Mouse (Mus musculus): ENCODE data around the gene Ggcx. TPM values are rescaled to one million over a fixed set of nuclear protein-coding genes. Genes with fewer than 3 reads are reported as not detected.
"Not testable (repeated sequence)": the region's sequence is repeated elsewhere in the genome, so short reads cannot be mapped to it uniquely, and the experiment has no call there.

Ggcx gene
- polyA plus RNA-seq, 3 experiments from 2014 or later, result 5.6 to 6.5 (median 5.9) TPM

DNA sequence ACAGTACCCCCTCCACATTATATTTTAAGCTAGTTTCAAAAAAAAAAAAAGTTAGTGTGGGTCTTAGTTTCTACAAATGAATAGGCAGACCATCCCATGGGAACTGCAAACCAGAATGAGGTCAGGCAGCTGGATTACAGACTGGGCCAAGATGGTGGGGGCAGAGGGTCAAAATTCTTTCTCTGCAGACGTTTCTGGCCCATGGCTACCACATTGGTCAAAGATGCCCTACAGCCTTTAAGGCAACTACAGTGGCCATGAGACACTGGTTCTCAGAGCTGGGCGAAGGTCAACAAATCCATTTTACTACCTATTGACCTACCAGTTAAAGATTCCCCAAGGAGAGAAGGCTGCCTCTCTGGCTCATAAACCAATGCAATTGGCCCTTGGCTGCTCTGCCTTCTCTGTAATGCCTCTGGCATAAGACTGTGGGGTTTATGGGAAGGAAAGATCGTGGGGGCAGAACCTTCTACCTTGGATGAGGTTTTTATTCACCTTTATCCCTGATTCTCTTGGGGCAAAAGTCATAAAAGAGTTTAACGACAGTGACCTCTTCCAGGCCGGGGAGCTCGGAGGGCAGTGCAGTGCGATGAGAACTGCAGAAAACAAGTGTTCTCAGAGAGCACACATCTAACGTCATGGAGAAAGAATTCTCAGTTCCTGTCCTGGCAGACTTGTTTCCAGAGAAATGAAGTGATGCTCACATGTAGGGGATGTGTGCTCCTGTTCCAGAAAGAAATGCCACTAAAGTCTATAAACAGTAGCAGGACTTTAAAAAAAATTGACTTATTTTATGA lies 51.5 kb downstream of the Ggcx start:
- ATAC-seq, result no peak

DNA sequence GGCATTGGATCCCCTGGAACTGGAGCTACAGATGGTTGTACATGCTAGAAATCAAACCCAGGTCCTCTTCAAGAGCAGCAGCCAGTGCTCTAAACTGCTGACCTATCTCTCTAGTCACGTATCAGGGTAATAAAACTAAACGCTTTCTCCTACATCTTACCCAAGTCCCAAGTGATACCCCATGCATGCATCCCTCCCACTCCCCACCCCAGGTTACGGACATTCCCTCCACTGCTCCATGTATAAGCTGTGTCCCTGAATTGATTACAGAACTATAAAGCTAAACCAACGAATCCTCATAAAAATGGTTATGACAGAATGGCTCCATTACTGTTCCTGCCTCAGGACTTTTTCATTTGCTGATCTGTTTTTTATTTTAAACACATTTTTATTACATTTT lies 52.1 kb downstream of the Ggcx start:
- ATAC-seq, result no peak

GRCm38 (mm10) chr6:72473264-72474041 lies 59.3 kb downstream of the Ggcx start:
- ATAC-seq, result no peak

GRCm38 (mm10) chr6:72475221-72475985 lies 61.3 kb downstream of the Ggcx start:
- ATAC-seq, result no peak

GRCm38 (mm10) chr6:72476836-72477235 lies 62.7 kb downstream of the Ggcx start:
- no peak for ATAC-seq

DNA sequence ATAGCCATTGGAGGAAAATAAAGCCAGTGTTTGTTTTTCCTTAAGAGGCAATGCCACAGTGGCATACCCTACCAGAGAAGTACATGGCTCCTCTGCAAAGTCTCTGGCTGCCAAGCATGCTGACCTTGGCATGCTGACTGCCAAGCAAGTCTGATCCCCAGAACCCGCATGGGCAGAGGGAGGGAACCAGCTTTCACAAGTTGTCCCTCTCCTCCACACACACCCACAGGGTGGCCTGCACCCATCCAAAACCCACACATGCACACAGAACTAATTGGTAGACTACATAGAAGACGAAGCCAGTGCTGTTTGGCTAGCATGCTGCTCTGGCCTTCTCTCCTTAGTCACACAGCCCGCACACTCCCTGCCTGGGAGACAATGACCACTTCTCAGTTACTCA lies 63.5 kb downstream of the Ggcx start:
- no peak for ATAC-seq

GRCm38 (mm10) chr6:72478691-72479090 lies 64.6 kb downstream of the Ggcx start:
- not testable (repeated sequence) for ATAC-seq

- no peak for ATAC-seq
Measured at GRCm38 (mm10) chr6:72479645-72480421, 65.7 kb downstream of the Ggcx start.

GRCm38 (mm10) chr6:72480422-72480702 lies 66.3 kb downstream of the Ggcx start:
- no peak for ATAC-seq

Other genes with a start within 250 kb of the Ggcx start
- not detected for gene Atoh8, start 178.7 kb upstream of the Ggcx start, polyA plus RNA-seq (2017; shearing (Covaris generic))
- gene Sftpb, start 109.7 kb upstream of the Ggcx start, polyA plus RNA-seq (2017; shearing (Covaris generic)), result not detected
- 10 to 100 TPM; 16.5 to 26.1 (median 20.8) TPM for gene Usp39, start 69.1 kb upstream of the Ggcx start, polyA plus RNA-seq (2017; shearing (Covaris generic))
- gene 0610030E20Rik, start 67.0 kb upstream of the Ggcx start, polyA plus RNA-seq (2017; shearing (Covaris generic)), result 10 to 100 TPM; 18.2 to 25.5 (median 19.7) TPM
- 1 to 10 TPM in 1 of 3 experiments, under 1 TPM in 2; 0.57 to 1.1 (median 0.67) TPM for gene Tmem150a, start 58.9 kb upstream of the Ggcx start, polyA plus RNA-seq (2017; shearing (Covaris generic))
- 100 to 1,000 TPM; 107 to 150 (median 144) TPM for gene Rnf181, start 47.4 kb upstream of the Ggcx start, polyA plus RNA-seq (2017; shearing (Covaris generic))
- 10 to 100 TPM; 67.7 to 70.9 (median 69.7) TPM for gene Vamp5, start 33.8 kb upstream of the Ggcx start, polyA plus RNA-seq (2017; shearing (Covaris generic))
- gene Vamp8, start 23.6 kb upstream of the Ggcx start, polyA plus RNA-seq (2017; shearing (Covaris generic)), result 100 to 1,000 TPM; 338 to 440 (median 338) TPM
- gene Mat2a, start 25.2 kb downstream of the Ggcx start, polyA plus RNA-seq (2017; shearing (Covaris generic)), result 100 to 1,000 TPM; 217 to 228 (median 219) TPM
- not detected for gene Sh2d6, start 107.4 kb downstream of the Ggcx start, polyA plus RNA-seq (2017; shearing (Covaris generic))
- gene Capg, start 130.1 kb downstream of the Ggcx start, polyA plus RNA-seq (2017; shearing (Covaris generic)), result 100 to 1,000 TPM; 499 to 613 (median 536) TPM
- gene Elmod3, start 184.1 kb downstream of the Ggcx start, polyA plus RNA-seq (2017; shearing (Covaris generic)), result 10 to 100 TPM; 13.7 to 24.3 (median 20.6) TPM
- 1 to 10 TPM; 3.9 to 5.5 (median 4.1) TPM for gene Retsat, start 184.2 kb downstream of the Ggcx start, polyA plus RNA-seq (2017; shearing (Covaris generic))
- gene Tgoln1, start 202.7 kb downstream of the Ggcx start, polyA plus RNA-seq (2017; shearing (Covaris generic)), result 100 to 1,000 TPM; 103 to 111 (median 108) TPM